Mouse (Mus musculus): ENCODE results near the gene Oxsr1. TPM values are rescaled to one million over a fixed set of nuclear protein-coding genes. Genes with fewer than 3 reads are reported as not detected.

Oxsr1 gene
- polyA plus RNA-seq, 1 experiment from 2014 or later = 12.1 TPM

GRCm38 (mm10) chr9:119260825-119261224 is 61.4 kb downstream of the Oxsr1 start:
- Histone ChIP-seq H3K27ac (replicated peaks) (no peak overlapping the region), H3K9me3 (no peaks in the 10 kb centered on the region), H3K27me3 (replicated peaks; ENCODE audit: low read depth, poor library complexity, severe bottlenecking) (no peaks in the 10 kb centered on the region), H3K4me3 (no peak overlapping the region), H3K4me1 (no peaks in the 10 kb centered on the region), H3K36me3 (replicated peaks) (peaks cover 82% of the 10 kb centered on the region)
- WGBS = 93% methylated on average over 2 of the region's 2 CpGs
- no peak for DNase-seq (ENCODE audit: low spot score)

DNA sequence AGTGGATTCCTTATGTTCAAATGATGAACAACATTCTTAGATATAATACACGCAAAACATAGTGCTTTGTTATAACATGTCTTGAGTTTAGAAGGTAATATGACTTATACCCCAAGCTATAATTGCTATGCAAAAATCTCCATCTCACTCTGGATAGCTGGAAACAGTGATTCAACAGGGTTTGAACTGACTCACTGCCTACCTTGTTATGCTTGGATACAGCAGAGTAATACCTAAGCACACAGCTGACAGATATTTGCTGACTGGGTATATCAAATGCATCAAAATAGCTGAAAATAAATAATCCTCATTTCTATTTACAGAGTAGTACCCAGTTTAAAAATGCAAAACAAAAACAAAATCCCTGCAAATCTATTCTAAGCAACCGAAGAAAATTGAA is 63.4 kb downstream of the Oxsr1 start:
- WGBS = 96% methylated on average over 2 of the region's 2 CpGs
- H3K36me3 ChIP-seq (replicated peaks) = peaks cover 81% of the 10 kb centered on the region
- no peak overlapping the region for H3K27ac ChIP-seq (replicated peaks)
- H3K4me1 ChIP-seq = no peaks in the 10 kb centered on the region
- H3K9me3 ChIP-seq = no peaks in the 10 kb centered on the region
- no peaks in the 10 kb centered on the region for H3K27me3 ChIP-seq (replicated peaks; ENCODE audit: low read depth, poor library complexity, severe bottlenecking)
- no peak overlapping the region for H3K4me3 ChIP-seq
- DNase-seq (ENCODE audit: low spot score) = no peak

- H3K27ac ChIP-seq (replicated peaks) = no peak overlapping the region
- no peak overlapping the region for H3K4me3 ChIP-seq
- WGBS = 82% methylated on average over 5 of the region's 5 CpGs
- no peaks in the 10 kb centered on the region for H3K4me1 ChIP-seq
- DNase-seq (ENCODE audit: low spot score) = no peak
- no peaks in the 10 kb centered on the region for H3K9me3 ChIP-seq
- H3K27me3 ChIP-seq (replicated peaks; ENCODE audit: low read depth, poor library complexity, severe bottlenecking) = no peaks in the 10 kb centered on the region
- H3K36me3 ChIP-seq (replicated peaks) = peaks cover 85% of the 10 kb centered on the region
Measured at GRCm38 (mm10) chr9:119258128-119258527, 64.1 kb downstream of the Oxsr1 start.

GRCm38 (mm10) chr9:119256161-119256560 is 66.1 kb downstream of the Oxsr1 start:
- no peaks in the 10 kb centered on the region for H3K4me1 ChIP-seq
- H3K9me3 ChIP-seq = no peaks in the 10 kb centered on the region
- DNase-seq (ENCODE audit: low spot score) = no peak
- H3K36me3 ChIP-seq (replicated peaks) = peaks cover 84% of the 10 kb centered on the region
- H3K27me3 ChIP-seq (replicated peaks; ENCODE audit: low read depth, poor library complexity, severe bottlenecking) = no peaks in the 10 kb centered on the region
- no peak overlapping the region for H3K27ac ChIP-seq (replicated peaks)
- 96% methylated on average over 12 of the region's 12 CpGs for WGBS
- no peak overlapping the region for H3K4me3 ChIP-seq

DNA sequence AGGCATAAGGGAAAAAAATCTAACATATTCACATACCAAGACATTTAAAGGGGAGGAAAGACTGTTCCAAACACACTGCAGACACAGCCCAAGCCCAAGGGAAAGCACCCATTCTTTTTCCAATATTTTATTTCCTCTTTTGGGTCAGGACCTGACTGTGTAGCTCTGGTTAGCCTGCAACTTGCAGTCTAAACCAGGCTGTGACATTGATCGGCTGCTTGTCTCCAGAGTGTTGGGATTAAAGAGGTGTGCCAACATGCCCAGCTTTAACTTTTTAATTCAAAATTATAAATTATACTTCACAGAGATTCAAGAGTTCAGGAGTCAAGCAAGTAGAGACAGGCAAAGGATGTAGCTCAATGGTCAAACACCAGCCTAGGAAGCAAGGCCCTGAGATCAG is 67.1 kb downstream of the Oxsr1 start:
- Histone ChIP-seq H3K9me3 (no peaks in the 10 kb centered on the region), H3K27me3 (replicated peaks; ENCODE audit: low read depth, poor library complexity, severe bottlenecking) (no peaks in the 10 kb centered on the region), H3K4me3 (no peak overlapping the region), H3K36me3 (replicated peaks) (peaks cover 87% of the 10 kb centered on the region), H3K4me1 (no peaks in the 10 kb centered on the region), H3K27ac (replicated peaks) (no peak overlapping the region)
- DNase-seq (ENCODE audit: low spot score) = no peak
- WGBS = 97% methylated on average over 1 of the region's 1 CpGs

GRCm38 (mm10) chr9:119254187-119254586 is 68.0 kb downstream of the Oxsr1 start:
- Histone ChIP-seq H3K4me3 (no peak overlapping the region), H3K27me3 (replicated peaks; ENCODE audit: low read depth, poor library complexity, severe bottlenecking) (no peaks in the 10 kb centered on the region), H3K27ac (replicated peaks) (no peak overlapping the region), H3K4me1 (no peaks in the 10 kb centered on the region), H3K36me3 (replicated peaks) (peaks cover 88% of the 10 kb centered on the region), H3K9me3 (no peaks in the 10 kb centered on the region)
- WGBS = 86% methylated on average over 2 of the region's 2 CpGs
- no peak for DNase-seq (ENCODE audit: low spot score)

DNA sequence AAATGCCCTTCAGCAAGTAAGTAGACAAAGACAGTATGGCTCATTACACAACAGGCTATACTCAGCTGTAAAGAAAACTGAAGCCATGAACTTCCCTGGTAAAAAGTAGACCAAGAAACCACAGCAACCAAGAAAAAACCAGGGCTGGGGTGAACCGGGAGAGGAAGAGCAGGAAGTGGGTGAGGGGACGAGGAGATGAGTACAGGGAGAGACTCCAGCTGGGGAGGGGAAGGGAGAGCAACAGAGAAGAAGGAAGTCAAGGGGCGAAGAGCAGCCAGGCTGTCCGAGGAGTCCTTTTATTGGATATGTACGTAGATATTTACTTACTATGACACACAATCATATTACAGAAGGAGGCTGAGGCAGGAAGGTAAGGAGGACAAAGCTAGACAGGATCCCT is 74.2 kb downstream of the Oxsr1 start:
- Histone ChIP-seq H3K27me3 (replicated peaks; ENCODE audit: low read depth, poor library complexity, severe bottlenecking) (no peaks in the 10 kb centered on the region), H3K4me1 (no peaks in the 10 kb centered on the region), H3K36me3 (replicated peaks) (peaks cover 79% of the 10 kb centered on the region), H3K27ac (replicated peaks) (no peak overlapping the region), H3K4me3 (no peak overlapping the region), H3K9me3 (no peaks in the 10 kb centered on the region)
- WGBS = 86% methylated on average over 5 of the region's 5 CpGs
- no peak for DNase-seq (ENCODE audit: low spot score)

DNA sequence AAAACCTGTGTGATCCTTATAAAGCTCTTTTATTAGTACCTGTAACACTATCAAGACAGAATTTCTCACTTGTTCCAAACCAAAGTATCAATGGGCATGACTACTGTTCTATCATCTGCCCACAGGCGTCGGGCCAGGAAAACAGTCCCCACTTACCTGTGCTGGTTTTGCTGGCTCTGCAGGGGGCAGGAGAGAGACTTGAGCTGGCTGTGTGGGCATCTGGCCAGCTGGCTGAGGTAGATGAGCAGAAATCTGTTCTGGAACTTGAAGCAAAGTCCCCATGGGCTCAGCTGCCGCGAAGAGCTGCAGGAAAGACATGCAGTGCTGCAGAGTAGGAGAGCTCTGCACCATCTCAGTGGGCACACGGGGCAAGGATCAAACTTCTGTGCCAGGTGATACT is 75.4 kb downstream of the Oxsr1 start:
- Histone ChIP-seq H3K27me3 (replicated peaks; ENCODE audit: low read depth, poor library complexity, severe bottlenecking) (no peaks in the 10 kb centered on the region), H3K4me3 (no peak overlapping the region), H3K4me1 (no peaks in the 10 kb centered on the region), H3K27ac (replicated peaks) (no peak overlapping the region), H3K36me3 (replicated peaks) (peaks cover 84% of the 10 kb centered on the region), H3K9me3 (no peaks in the 10 kb centered on the region)
- no peak for DNase-seq (ENCODE audit: low spot score)
- 91% methylated on average over 5 of the region's 5 CpGs for WGBS

DNA sequence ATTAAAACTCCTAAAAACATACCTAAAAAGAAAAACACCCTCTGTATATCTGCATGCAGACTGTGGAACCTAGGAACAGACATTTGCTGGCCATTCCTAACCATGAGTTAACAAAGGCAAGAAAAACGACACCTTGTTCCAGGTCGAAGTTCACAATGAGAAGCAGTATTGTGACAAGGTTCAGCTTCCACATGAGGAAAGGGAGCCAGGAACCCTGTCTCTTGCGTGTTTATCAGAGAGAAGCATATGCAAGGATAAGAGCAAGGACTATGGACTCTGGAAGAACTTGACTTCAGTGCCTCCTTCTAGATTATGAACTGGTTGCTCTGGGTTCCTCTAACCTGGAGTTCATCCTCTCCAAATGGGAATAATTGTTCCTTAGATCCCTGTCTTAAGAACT is 78.2 kb downstream of the Oxsr1 start:
- peaks cover 86% of the 10 kb centered on the region for H3K36me3 ChIP-seq (replicated peaks)
- no peak overlapping the region for H3K4me3 ChIP-seq
- no peak overlapping the region for H3K27ac ChIP-seq (replicated peaks)
- H3K27me3 ChIP-seq (replicated peaks; ENCODE audit: low read depth, poor library complexity, severe bottlenecking) = no peaks in the 10 kb centered on the region
- 86% methylated on average over 3 of the region's 3 CpGs for WGBS
- no peaks in the 10 kb centered on the region for H3K9me3 ChIP-seq
- no peak for DNase-seq (ENCODE audit: low spot score)
- no peaks in the 10 kb centered on the region for H3K4me1 ChIP-seq

DNA sequence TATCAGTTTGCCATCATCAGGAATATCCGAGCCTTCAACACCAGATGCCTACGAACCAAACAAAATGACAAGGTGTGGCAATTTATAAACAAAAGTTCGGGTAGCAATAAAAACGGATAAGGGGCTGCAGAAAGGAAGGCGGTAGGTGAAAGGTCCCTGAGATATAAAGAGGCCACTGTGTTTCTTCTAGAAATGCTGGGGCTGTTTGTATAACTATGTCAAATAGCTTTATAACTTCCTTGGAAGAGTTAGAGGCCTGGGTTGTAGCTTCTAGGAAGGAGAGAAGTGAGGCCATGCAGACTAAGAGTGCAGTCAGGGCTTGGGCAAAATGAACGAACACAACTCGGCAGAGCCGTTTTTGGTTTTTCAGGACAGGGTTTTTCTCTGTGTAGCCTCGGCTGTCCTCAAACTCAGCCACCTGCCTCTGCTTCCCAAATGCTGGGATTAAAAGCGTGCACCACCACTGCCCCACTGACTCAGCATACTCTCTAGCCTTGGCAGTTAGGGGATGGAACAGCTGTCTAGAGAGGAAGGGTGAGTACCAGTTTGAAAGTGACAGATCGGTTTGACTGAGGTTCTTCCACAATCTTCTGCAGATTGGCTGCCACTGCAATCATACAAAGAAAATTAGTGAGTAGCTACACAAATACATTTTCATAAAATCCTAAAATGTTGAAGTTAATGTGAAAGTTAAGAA is 80.9 kb downstream of the Oxsr1 start:
- Histone ChIP-seq H3K4me3 (no peak overlapping the region), H3K4me1 (no peaks in the 10 kb centered on the region), H3K36me3 (replicated peaks) (peaks cover 78% of the 10 kb centered on the region), H3K9me3 (no peaks in the 10 kb centered on the region), H3K27ac (replicated peaks) (no peak overlapping the region), H3K27me3 (replicated peaks; ENCODE audit: low read depth, poor library complexity, severe bottlenecking) (no peaks in the 10 kb centered on the region)
- 91% methylated on average over 11 of the region's 11 CpGs for WGBS
- no peak for DNase-seq (ENCODE audit: low spot score)

DNA sequence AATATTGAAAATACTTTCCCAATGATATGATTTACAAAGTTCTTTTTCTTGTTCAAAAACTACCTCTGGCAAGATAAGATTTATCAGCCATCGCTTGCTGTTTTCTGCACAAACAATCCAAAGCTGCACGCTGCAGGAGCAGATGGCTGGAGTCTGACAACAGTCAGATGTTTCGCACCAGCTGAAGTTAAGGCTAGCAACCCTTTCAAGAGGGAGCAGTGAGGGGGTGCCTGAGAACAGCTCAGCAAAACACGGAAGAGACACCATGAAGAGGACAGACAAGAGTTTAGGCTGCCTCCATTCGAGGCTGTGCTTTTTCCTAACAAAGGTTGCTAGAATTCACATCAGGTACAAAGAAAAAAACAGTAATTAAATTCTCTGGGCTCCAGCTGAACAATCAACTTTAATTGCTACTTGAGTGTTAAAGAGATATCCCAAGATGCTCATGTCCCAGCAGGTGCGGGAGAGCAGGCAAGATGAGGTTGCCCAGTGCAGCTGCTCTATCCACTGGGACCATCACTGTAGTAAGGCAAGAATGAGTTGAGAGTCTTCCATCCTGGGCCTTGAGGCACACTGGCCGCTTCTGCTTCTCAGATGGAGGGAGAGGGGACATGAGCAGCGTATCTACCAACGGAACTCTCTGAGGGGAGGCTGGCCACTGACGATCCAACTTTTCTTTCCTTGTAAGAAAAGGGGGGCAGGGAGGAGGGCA is 81.8 kb downstream of the Oxsr1 start:
- Histone ChIP-seq H3K27me3 (replicated peaks; ENCODE audit: low read depth, poor library complexity, severe bottlenecking) (no peaks in the 10 kb centered on the region), H3K4me3 (no peak overlapping the region), H3K36me3 (replicated peaks) (peaks cover 71% of the 10 kb centered on the region), H3K4me1 (no peaks in the 10 kb centered on the region), H3K9me3 (no peaks in the 10 kb centered on the region), H3K27ac (replicated peaks) (no peak overlapping the region)
- no peak for DNase-seq (ENCODE audit: low spot score)
- 91% methylated on average over 10 of the region's 10 CpGs for WGBS

DNA sequence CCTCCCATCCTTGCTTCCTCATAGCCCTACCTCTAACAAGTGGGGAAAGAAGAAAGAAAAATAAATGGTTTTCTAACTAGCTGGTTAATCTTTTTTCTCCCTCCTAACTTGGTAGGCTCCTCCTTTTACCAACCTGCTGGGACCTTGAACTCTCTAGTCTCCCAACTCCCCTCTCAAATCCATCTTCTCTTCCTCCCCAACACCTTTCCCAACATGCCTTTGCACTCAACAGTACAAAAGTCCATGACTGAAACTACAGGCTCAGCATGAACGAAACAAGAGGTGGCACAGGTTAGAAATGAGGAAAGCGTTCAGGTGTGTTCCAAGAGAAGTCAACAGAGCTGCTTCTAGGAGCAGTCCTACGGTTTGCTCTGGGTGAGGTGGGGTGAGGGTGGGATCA is 83.0 kb downstream of the Oxsr1 start:
- H3K36me3 ChIP-seq (replicated peaks) = peaks cover 62% of the 10 kb centered on the region
- DNase-seq (ENCODE audit: low spot score) = no peak
- H3K4me1 ChIP-seq = no peaks in the 10 kb centered on the region
- no peaks in the 10 kb centered on the region for H3K27me3 ChIP-seq (replicated peaks; ENCODE audit: low read depth, poor library complexity, severe bottlenecking)
- no peaks in the 10 kb centered on the region for H3K9me3 ChIP-seq
- H3K4me3 ChIP-seq = no peak overlapping the region
- WGBS = 91% methylated on average over 3 of the region's 3 CpGs
- H3K27ac ChIP-seq (replicated peaks) = no peak overlapping the region

DNA sequence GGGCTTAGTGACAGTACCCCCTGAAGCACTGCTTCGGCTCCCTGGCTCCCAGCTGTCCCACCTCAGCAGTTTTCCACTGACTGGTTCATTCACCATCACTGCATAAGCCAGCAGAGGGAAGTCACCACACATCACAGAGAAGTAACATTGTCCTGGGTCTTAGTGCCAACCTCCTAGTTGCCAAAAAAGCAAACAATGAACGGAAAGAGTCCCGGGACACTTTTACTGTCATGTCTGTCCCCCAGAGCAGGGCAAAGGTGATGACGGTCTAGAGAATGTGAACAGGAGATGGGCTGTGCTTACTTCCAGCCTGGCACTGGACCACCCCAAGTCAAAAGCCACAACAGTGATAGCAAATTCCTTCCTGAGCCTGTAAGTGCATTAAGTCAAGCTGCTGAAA is 83.4 kb downstream of the Oxsr1 start:
- no peaks in the 10 kb centered on the region for H3K4me1 ChIP-seq
- 90% methylated on average over 4 of the region's 4 CpGs for WGBS
- H3K36me3 ChIP-seq (replicated peaks) = peaks cover 57% of the 10 kb centered on the region
- H3K27me3 ChIP-seq (replicated peaks; ENCODE audit: low read depth, poor library complexity, severe bottlenecking) = no peaks in the 10 kb centered on the region
- H3K27ac ChIP-seq (replicated peaks) = no peak overlapping the region
- no peaks in the 10 kb centered on the region for H3K9me3 ChIP-seq
- no peak overlapping the region for H3K4me3 ChIP-seq
- no peak for DNase-seq (ENCODE audit: low spot score)
